Comparison of ENCODE assay signal across 29 mouse cellular contexts in genomic region chr7:79822092-79822695, GRCm38 (mm10). TPM values are rescaled to one million over a fixed set of nuclear protein-coding genes. Genes with fewer than 3 reads are reported as not detected.
A peak's percentile ranks its signal among the peaks of the same experiment; 100 is the strongest.
DNase-seq lines count a peak whose midpoint lies in the region; ATAC-seq and TF ChIP-seq lines count a peak whose summit lies in the region.
"Had no signal": no experiment of that assay in that cellular context is flagged by ENCODE, and none has a peak within 500 bp of the region (broad histone marks: within the 10 kb centered on the region; RNA-seq: fewer than 3 reads in every experiment).

No protein-coding gene starts in this region.

- DNase-seq in embryonic facial prominence, embryonic 10.5 days (ENCODE audit: low spot score): no peak
- DNase-seq in ES-E14 (ENCODE audit: low read depth, low spot score): no peak
- peak; percentile 77 to 83 for DNase-seq in lung, adult 18-20 months
- DNase-seq in lung, postnatal 25 days (ENCODE audit: low spot score): peak; percentile 80
- DNase-seq in gastrocnemius, postnatal 14 days: no peak
- DNase-seq in frontal cortex, postnatal 10 days (ENCODE audit: low spot score in 2 of 2): no peak
- no peak for DNase-seq in left cerebral cortex, postnatal 4 days
- DNase-seq: adrenal gland, postnatal 25 days; cerebellum, adult 9-10 months; gastrocnemius, adult 2 months; kidney, adult 9 months; kidney, postnatal 25 days; layer of hippocampus, postnatal 36 days had no signal

- H3K9me3 ChIP-seq in embryonic facial prominence, embryonic 13.5 days: no peaks in the 10 kb centered on the region
- H3K9me3 ChIP-seq in embryonic facial prominence, embryonic 10.5 days: no peaks in the 10 kb centered on the region
- no peaks in the 10 kb centered on the region for H3K9me3 ChIP-seq in ES-E14 (ENCODE audit: control insufficient read depth, insufficient read depth, low read depth, low read length)
- H3K9me3 ChIP-seq: forebrain, embryonic 12.5 days; heart, embryonic 10.5 days; hindbrain, embryonic 15.5 days; intestine, embryonic 15.5 days; neural tube, embryonic 12.5 days had no signal

- H3K4me2 ChIP-seq in embryonic facial prominence, embryonic 13.5 days: no peak overlapping the region
- H3K4me2 ChIP-seq: forebrain, embryonic 12.5 days; hindbrain, embryonic 15.5 days; intestine, embryonic 15.5 days; limb, embryonic 12.5 days; midbrain, embryonic 11.5 days; neural tube, embryonic 12.5 days had no signal

- ATAC-seq in embryonic facial prominence, embryonic 13.5 days (ENCODE audit: insufficient number of reproducible peaks, insufficient read depth, low FRiP score, low TSS enrichment, low read depth): no peak

- 64% methylated on average over 12 of the region's 12 CpGs for WGBS in embryonic facial prominence, embryonic 13.5 days
- 82% methylated on average over 12 of the region's 12 CpGs for WGBS in embryonic facial prominence, embryonic 10.5 days

- no peak overlapping the region for H3K4me3 ChIP-seq in embryonic facial prominence, embryonic 13.5 days
- H3K4me3 ChIP-seq in embryonic facial prominence, embryonic 10.5 days: no peak overlapping the region
- no peak overlapping the region for H3K4me3 ChIP-seq in ES-E14 (ENCODE audit: insufficient read depth in 1 of 2, low read depth in 1 of 2, low read length in 2 of 2, poor library complexity in 1 of 2, severe bottlenecking in 1 of 2)
- H3K4me3 ChIP-seq: erythroblast, embryonic 14.5 days; forebrain, embryonic 12.5 days; gastrocnemius, adult 2 months; heart, embryonic 10.5 days; hindbrain, embryonic 15.5 days; intestine, embryonic 15.5 days; limb, embryonic 12.5 days; neural tube, embryonic 12.5 days had no signal

- peaks cover 9% of the 10 kb centered on the region; the same call in 1 of the 2 replicates for H3K27me3 ChIP-seq in embryonic facial prominence, embryonic 13.5 days
- peaks cover 32% of the 10 kb centered on the region for H3K27me3 ChIP-seq in embryonic facial prominence, embryonic 10.5 days (replicated peaks; ENCODE audit: low read depth, poor library complexity, severe bottlenecking)
- H3K27me3 ChIP-seq: intestine, embryonic 15.5 days had no signal

- H3K4me1 ChIP-seq in embryonic facial prominence, embryonic 13.5 days: peaks cover 37% of the 10 kb centered on the region
- peaks cover 27% of the 10 kb centered on the region for H3K4me1 ChIP-seq in embryonic facial prominence, embryonic 10.5 days
- peaks cover 8 to 24% of the 10 kb centered on the region in 2 experiments for H3K4me1 ChIP-seq in ES-E14 (ENCODE audit: control insufficient read depth in 2 of 2, insufficient read depth in 2 of 2, low read length in 2 of 2, poor library complexity in 1 of 2)
- H3K4me1 ChIP-seq: neural tube, embryonic 12.5 days had no signal

- H3K9ac ChIP-seq in embryonic facial prominence, embryonic 13.5 days: no peak overlapping the region
- H3K9ac ChIP-seq in ES-E14 (ENCODE audit: insufficient read depth, low read depth, low read length, poor library complexity, severe bottlenecking): no peak overlapping the region
- H3K9ac ChIP-seq: forebrain, embryonic 12.5 days; hindbrain, embryonic 15.5 days; intestine, embryonic 15.5 days; limb, embryonic 12.5 days; liver, embryonic 14.5 days; neural tube, embryonic 12.5 days had no signal

- peaks cover 34% of the 10 kb centered on the region for H3K36me3 ChIP-seq in embryonic facial prominence, embryonic 13.5 days
- H3K36me3 ChIP-seq in embryonic facial prominence, embryonic 10.5 days (replicated peaks): peaks cover 14% of the 10 kb centered on the region; the same call in 1 of the 2 replicates
- H3K36me3 ChIP-seq in ES-E14 (ENCODE audit: control insufficient read depth, insufficient read depth, low read length, poor library complexity, severe bottlenecking): peaks cover 2% of the 10 kb centered on the region; the same call in 1 of the 2 replicates
- H3K36me3 ChIP-seq: forebrain, embryonic 12.5 days; heart, embryonic 10.5 days; hindbrain, embryonic 15.5 days; neural tube, embryonic 12.5 days had no signal

- peak overlapping the region; percentile 16; the same call in 1 of the 2 replicates for H3K27ac ChIP-seq in embryonic facial prominence, embryonic 13.5 days
- no peak overlapping the region for H3K27ac ChIP-seq in embryonic facial prominence, embryonic 10.5 days (replicated peaks)
- H3K27ac ChIP-seq in ES-E14 (ENCODE audit: insufficient read depth, low read depth, low read length, poor library complexity, severe bottlenecking): peak overlapping the region; percentile 10; the same call in 1 of the 2 replicates
- H3K27ac ChIP-seq: forebrain, embryonic 12.5 days; gastrocnemius, adult 2 months; heart, embryonic 10.5 days; hindbrain, embryonic 15.5 days; intestine, embryonic 15.5 days; limb, embryonic 12.5 days; liver, embryonic 14.5 days; neural tube, embryonic 12.5 days had no signal

- intact Hi-C loops in gastrocnemius, postnatal 14 days (cut with DNase I; ENCODE audit: low total_unique reads): no loop called here
- intact Hi-C loops in left cerebral cortex, postnatal 4 days (cut with DNase I): no loop called here

- in situ Hi-C loops in ES-E14 (cut with MboI; ENCODE audit: low sequenced_read_pairs in 2 of 2, unreplicated experiment in 2 of 2): no loop called here

TF ChIP-seq in ES-E14, 5 proteins besides CTCF, POLR2A, EP300 and RAD21:
- TF ChIP-seq HCFC1 (IDR thresholded peaks at IDR 0.05; ENCODE audit: borderline replicate concordance, insufficient read depth, low read length): no peak
- TF ChIP-seq CHD2 (IDR thresholded peaks at IDR 0.05; ENCODE audit: low read depth, low read length): no peak
- TF ChIP-seq MAFK (IDR thresholded peaks at IDR 0.05; ENCODE audit: insufficient read depth, low read depth, low read length): no peak
- no peak for TF ChIP-seq ZC3H11A (IDR thresholded peaks at IDR 0.05; ENCODE audit: borderline replicate concordance, low read depth, low read length)
- TF ChIP-seq ZNF384 (IDR thresholded peaks at IDR 0.05; ENCODE audit: low read depth, low read length): no peak

RNA-seq across cellular contexts. Expression of gene Mesp2, which starts 11.7 kb away (rescaled TPM):
- polyA plus RNA-seq in embryonic facial prominence, embryonic 13.5 days (2015; fragmentation: Nextera tagmentation; extraction: Ambion mirVana): 0.10 and 0.56 TPM in 2 replicates
- 0.34 and 0.36 TPM in 2 replicates for polyA plus RNA-seq in embryonic facial prominence, embryonic 10.5 days (2016; fragmentation: Nextera tagmentation; extraction: Ambion mirVana)
- 1.0 and 1.2 TPM in 2 replicates for total RNA-seq in ES-E14 (2012; rRNA removed)
- total RNA-seq in gastrocnemius, postnatal 14 days (2021): not detected
- 1 to 10 TPM; 1.2 to 1.9 TPM for total RNA-seq in left cerebral cortex, postnatal 4 days (2021)
- total RNA-seq: common myeloid progenitor, adult 5-6 weeks; gastrocnemius, adult 2 months; hematopoietic stem cell, adult 5-6 weeks had no signal
- polyA plus RNA-seq: erythroblast, embryonic 14.5 days had no signal

RNA-seq across cellular contexts. Expression of gene Mesp1, which starts 28.6 kb away (rescaled TPM):
- polyA plus RNA-seq in embryonic facial prominence, embryonic 13.5 days (2015; fragmentation: Nextera tagmentation; extraction: Ambion mirVana): not detected in 2 replicates
- polyA plus RNA-seq in embryonic facial prominence, embryonic 10.5 days (2016; fragmentation: Nextera tagmentation; extraction: Ambion mirVana): 0.11 TPM in 1 of 2 replicates, not detected in the other
- 0.27 TPM in 1 of 2 replicates, not detected in the other for total RNA-seq in ES-E14 (2012; rRNA removed)
- total RNA-seq in gastrocnemius, postnatal 14 days (2021): not detected
- under 1 TPM; 0.46 to 0.70 TPM for total RNA-seq in left cerebral cortex, postnatal 4 days (2021)
- total RNA-seq: adrenal gland, postnatal 25 days; common myeloid progenitor, adult 5-6 weeks; gastrocnemius, adult 2 months; hematopoietic stem cell, adult 5-6 weeks; layer of hippocampus, adult 8-10 months had no signal
- polyA plus RNA-seq: brain, embryonic 14.5 days; forebrain, embryonic 12.5 days; heart, postnatal 0 days; limb, embryonic 12.5 days; midbrain, embryonic 11.5 days; neural tube, embryonic 12.5 days; spleen, adult 2 months had no signal

RNA-seq across cellular contexts. Expression of gene Anpep, which starts 38.7 kb away (rescaled TPM):
- 10.0 and 26.8 TPM in 2 replicates for polyA plus RNA-seq in embryonic facial prominence, embryonic 13.5 days (2015; fragmentation: Nextera tagmentation; extraction: Ambion mirVana)
- polyA plus RNA-seq in embryonic facial prominence, embryonic 10.5 days (2016; fragmentation: Nextera tagmentation; extraction: Ambion mirVana): 5.4 and 6.9 TPM in 2 replicates
- 11.4 and 15.4 TPM in 2 replicates for total RNA-seq in ES-E14 (2012; rRNA removed)
- total RNA-seq in gastrocnemius, postnatal 14 days (2021): 10 to 100 TPM in 1 of 2 experiments, 1 to 10 TPM in 1; 9.8 to 14.8 TPM
- 1 to 10 TPM; 7.4 to 8.4 TPM for total RNA-seq in left cerebral cortex, postnatal 4 days (2021)

Comparison
In these comparisons a context has a peak if more than half of its experiments do, and no peak if none do; other contexts are left out.
1. DNase-seq: peak in lung, adult 18-20 months (2 of 2) and lung, postnatal 25 days (single experiment); none in embryonic facial prominence, embryonic 10.5 days (single experiment), ES-E14 (single experiment), gastrocnemius, postnatal 14 days (single experiment), frontal cortex, postnatal 10 days (0 of 2) and left cerebral cortex, postnatal 4 days (single experiment).